17 mouse cellular contexts compared by ENCODE assay signal in genomic region chr8:106614704-106615103, GRCm38 (mm10). TPM values are rescaled to one million over a fixed set of nuclear protein-coding genes. Genes with fewer than 3 reads are reported as not detected.
DNase-seq lines count a peak whose midpoint lies in the region; ATAC-seq lines count a peak whose summit lies in the region.
"Had no signal": no experiment of that assay in that cellular context is flagged by ENCODE, and none has a peak within 500 bp of the region (broad histone marks: within the 10 kb centered on the region; RNA-seq: fewer than 3 reads in every experiment).

No protein-coding gene starts in this region.

- 76% methylated on average over 5 of the region's 5 CpGs for WGBS in midbrain, embryonic 14.5 days

- H3K9me3 ChIP-seq in midbrain, embryonic 14.5 days (ENCODE audit: control insufficient read depth, low read length) = no peaks in the 10 kb centered on the region
- H3K9me3 ChIP-seq: forebrain, embryonic 15.5 days; limb, embryonic 13.5 days; megakaryocyte, embryonic 14.5 days had no signal

- H3K4me1 ChIP-seq in midbrain, embryonic 14.5 days (ENCODE audit: control insufficient read depth, insufficient read depth, low read length) = no peaks in the 10 kb centered on the region
- H3K4me1 ChIP-seq: forebrain, embryonic 15.5 days; megakaryocyte, embryonic 14.5 days had no signal

- no peak for ATAC-seq in midbrain, embryonic 14.5 days (ENCODE audit: low FRiP score, low TSS enrichment)
- ATAC-seq: forebrain, embryonic 15.5 days had no signal

- H3K36me3 ChIP-seq in midbrain, embryonic 14.5 days (ENCODE audit: control insufficient read depth, insufficient read depth, low read length) = no peaks in the 10 kb centered on the region
- H3K36me3 ChIP-seq: forebrain, embryonic 15.5 days; limb, embryonic 13.5 days had no signal

- no peak overlapping the region for H3K4me3 ChIP-seq in midbrain, embryonic 14.5 days (replicated peaks; ENCODE audit: low read depth, low read length)
- H3K4me3 ChIP-seq: forebrain, embryonic 15.5 days; limb, embryonic 13.5 days; megakaryocyte, embryonic 14.5 days had no signal

- H3K4me2 ChIP-seq in midbrain, embryonic 14.5 days (ENCODE audit: low read length) = no peak overlapping the region
- H3K4me2 ChIP-seq: forebrain, embryonic 15.5 days; heart, embryonic 11.5 days; limb, embryonic 13.5 days had no signal

- no peaks in the 10 kb centered on the region for H3K27me3 ChIP-seq in midbrain, embryonic 14.5 days (ENCODE audit: control insufficient read depth, insufficient read depth, low read length)
- H3K27me3 ChIP-seq: forebrain, embryonic 15.5 days had no signal

- no peak overlapping the region for H3K27ac ChIP-seq in midbrain, embryonic 14.5 days (replicated peaks; ENCODE audit: low read depth, low read length)
- H3K27ac ChIP-seq: forebrain, embryonic 15.5 days; limb, embryonic 13.5 days had no signal

- peak; percentile 41 for DNase-seq in testis, postnatal 14 days (ENCODE audit: low spot score)
- DNase-seq in testis, postnatal 10 days (ENCODE audit: low spot score) = no peak
- DNase-seq in kidney, adult 11 months = peak; percentile 80
- DNase-seq in kidney, postnatal 14 days = peak; percentile 70
- no peak for DNase-seq in gastrocnemius, postnatal 10 days
- no peak for DNase-seq in midbrain, embryonic 14.5 days
- no peak for DNase-seq in right cerebral cortex, postnatal 10 days (ENCODE audit: low spot score in 2 of 2)
- no peak for DNase-seq in layer of hippocampus, postnatal 36 days
- DNase-seq: B cell, adult 2 months; cerebellum, adult 11-12 months; gastrocnemius, postnatal 14 days; heart, postnatal 36 days; thymus, postnatal 4 days had no signal

- H3K9ac ChIP-seq in midbrain, embryonic 14.5 days (replicated peaks; ENCODE audit: low read length) = no peak overlapping the region
- H3K9ac ChIP-seq: forebrain, embryonic 15.5 days; limb, embryonic 13.5 days had no signal

RNA-seq across cellular contexts. Expression of gene Cdh1, which starts 11.6 kb away (rescaled TPM):
- total RNA-seq in gastrocnemius, postnatal 10 days (2021) = 1 to 10 TPM in 1 of 2 experiments, under 1 TPM in 1; 0.95 to 1.4 TPM
- polyA plus RNA-seq in midbrain, embryonic 14.5 days (2014; fragmentation: Nextera tagmentation; extraction: Ambion mirVana) = 0.26 and 1.9 TPM in 2 replicates
- under 1 TPM; 0.20 to 0.48 TPM for total RNA-seq in layer of hippocampus, postnatal 36 days (2021)
- total RNA-seq: heart, postnatal 36 days had no signal

RNA-seq across cellular contexts. Expression of gene Gm10073, which starts 41.4 kb away (rescaled TPM):
- total RNA-seq in gastrocnemius, postnatal 10 days (2021) = 100 to 1,000 TPM; 111 to 136 TPM
- 6.4 and 8.2 TPM in 2 replicates for polyA plus RNA-seq in midbrain, embryonic 14.5 days (2014; fragmentation: Nextera tagmentation; extraction: Ambion mirVana)
- 10 to 100 TPM; 86.3 to 90.8 TPM for total RNA-seq in layer of hippocampus, postnatal 36 days (2021)

Comparison
In these comparisons a context has a peak if more than half of its experiments do, and no peak if none do; other contexts are left out.
1. DNase-seq: peak in testis, postnatal 14 days (single experiment), kidney, adult 11 months (single experiment) and kidney, postnatal 14 days (single experiment); none in testis, postnatal 10 days (single experiment), gastrocnemius, postnatal 10 days (single experiment), midbrain, embryonic 14.5 days (single experiment), right cerebral cortex, postnatal 10 days (0 of 2) and layer of hippocampus, postnatal 36 days (0 of 2).